Mouse (Mus musculus): ENCODE measurements around the gene Bet1. TPM values are rescaled to one million over a fixed set of nuclear protein-coding genes. Genes with fewer than 3 reads are reported as not detected.

Gene Bet1
- polyA plus RNA-seq (2016; fragmentation: Nextera tagmentation; extraction: Ambion mirVana), result 45.1 and 54.6 TPM in 2 replicates

- WGBS, result 1% methylated on average over 24 of the region's 24 CpGs
- H3K9me3 ChIP-seq, result no peaks in the 10 kb centered on the region
- H3K36me3 ChIP-seq, result no peaks in the 10 kb centered on the region
- H3K4me1 ChIP-seq, result no peaks in the 10 kb centered on the region
- peak within 1 kb of the TSS; percentile 56 for H3K4me2 ChIP-seq (replicated peaks)
- peak within 1 kb of the TSS; percentile 64 for H3K9ac ChIP-seq
- peak within 1 kb of the TSS; percentile 73 for H3K4me3 ChIP-seq
- no peaks in the 10 kb centered on the region for H3K27me3 ChIP-seq (replicated peaks)
- ATAC-seq (ENCODE audit: low FRiP score, low read depth), result peak; percentile 100
- H3K27ac ChIP-seq, result no peak within 1 kb of the TSS
Measured at GRCm38 (mm10) chr6:4086663-4087454, at the start of gene Bet1. Bet1 (minus strand) TSS chr6:4086972.

- no peak overlapping the region for H3K27ac ChIP-seq
- no peak overlapping the region for H3K4me3 ChIP-seq
- no peaks in the 10 kb centered on the region for H3K27me3 ChIP-seq (replicated peaks)
- no peaks in the 10 kb centered on the region for H3K9me3 ChIP-seq
- H3K4me2 ChIP-seq (replicated peaks), result no peak overlapping the region
- 74% methylated on average over 7 of the region's 7 CpGs for whole genome bisulfite sequencing
- no peak overlapping the region for H3K9ac ChIP-seq
- no peaks in the 10 kb centered on the region for H3K4me1 ChIP-seq
- H3K36me3 ChIP-seq, result no peaks in the 10 kb centered on the region
- ATAC-seq (ENCODE audit: low FRiP score, low read depth), result no peak
Measured at GRCm38 (mm10) chr6:4132239-4132638, 45.5 kb upstream of the Bet1 start.

- Histone ChIP-seq H3K4me3 (no peak overlapping the region), H3K4me1 (no peaks in the 10 kb centered on the region), H3K9ac (no peak overlapping the region), H3K36me3 (no peaks in the 10 kb centered on the region), H3K9me3 (no peaks in the 10 kb centered on the region), H3K27me3 (replicated peaks) (no peaks in the 10 kb centered on the region), H3K4me2 (replicated peaks) (no peak overlapping the region), H3K27ac (no peak overlapping the region)
- 71% methylated on average over 2 of the region's 2 CpGs for WGBS
- no peak for ATAC-seq (ENCODE audit: low FRiP score, low read depth)
Measured at GRCm38 (mm10) chr6:4131149-4131548, 44.4 kb upstream of the Bet1 start.

GRCm38 (mm10) chr6:4118611-4119010 is 31.8 kb upstream of the Bet1 start:
- Histone ChIP-seq H3K27me3 (replicated peaks) (no peaks in the 10 kb centered on the region), H3K27ac (no peak overlapping the region), H3K36me3 (no peaks in the 10 kb centered on the region), H3K4me2 (replicated peaks) (no peak overlapping the region), H3K4me1 (no peaks in the 10 kb centered on the region), H3K4me3 (no peak overlapping the region), H3K9ac (no peak overlapping the region), H3K9me3 (no peaks in the 10 kb centered on the region)
- ATAC-seq (ENCODE audit: low FRiP score, low read depth), result no peak
- WGBS, result 78% methylated on average over 1 of the region's 1 CpGs

GRCm38 (mm10) chr6:4090423-4090822 is 3.7 kb upstream of the Bet1 start:
- ATAC-seq (ENCODE audit: low FRiP score, low read depth), result no peak
- no peaks in the 10 kb centered on the region for H3K4me1 ChIP-seq
- no peak overlapping the region for H3K4me2 ChIP-seq (replicated peaks)
- no peak overlapping the region for H3K4me3 ChIP-seq
- no peak overlapping the region for H3K9ac ChIP-seq
- 83% methylated on average over 2 of the region's 2 CpGs for WGBS
- H3K27me3 ChIP-seq (replicated peaks), result no peaks in the 10 kb centered on the region
- H3K9me3 ChIP-seq, result no peaks in the 10 kb centered on the region
- H3K36me3 ChIP-seq, result no peaks in the 10 kb centered on the region
- no peak overlapping the region for H3K27ac ChIP-seq

GRCm38 (mm10) chr6:4072281-4072680 is 14.5 kb downstream of the Bet1 start:
- Histone ChIP-seq H3K4me2 (replicated peaks) (no peak overlapping the region), H3K9ac (no peak overlapping the region), H3K4me1 (no peaks in the 10 kb centered on the region), H3K4me3 (no peak overlapping the region), H3K27me3 (replicated peaks) (no peaks in the 10 kb centered on the region), H3K9me3 (no peaks in the 10 kb centered on the region), H3K36me3 (no peaks in the 10 kb centered on the region), H3K27ac (no peak overlapping the region)
- ATAC-seq (ENCODE audit: low FRiP score, low read depth), result no peak
- 87% methylated on average over 6 of the region's 6 CpGs for WGBS

- no peak overlapping the region for H3K9ac ChIP-seq
Measured at GRCm38 (mm10) chr6:4069714-4070113, 17.1 kb downstream of the Bet1 start.

GRCm38 (mm10) chr6:4054387-4054786 is 32.4 kb downstream of the Bet1 start:
- Histone ChIP-seq H3K4me3 (no peak overlapping the region), H3K9me3 (no peaks in the 10 kb centered on the region), H3K4me2 (replicated peaks) (no peak overlapping the region), H3K27me3 (replicated peaks) (no peaks in the 10 kb centered on the region), H3K27ac (no peak overlapping the region), H3K9ac (no peak overlapping the region), H3K4me1 (no peaks in the 10 kb centered on the region), H3K36me3 (no peaks in the 10 kb centered on the region)
- 89% methylated on average over 4 of the region's 4 CpGs for WGBS
- ATAC-seq (ENCODE audit: low FRiP score, low read depth), result no peak

More at GRCm38 (mm10) chr6:4069714-4070113, 17.1 kb downstream of the Bet1 start:
- Histone ChIP-seq H3K36me3 (no peaks in the 10 kb centered on the region), H3K4me1 (no peaks in the 10 kb centered on the region), H3K9me3 (no peaks in the 10 kb centered on the region), H3K4me2 (replicated peaks) (no peak overlapping the region), H3K27me3 (replicated peaks) (no peaks in the 10 kb centered on the region), H3K27ac (no peak overlapping the region), H3K4me3 (no peak overlapping the region)
- no peak for ATAC-seq (ENCODE audit: low FRiP score, low read depth)

- Histone ChIP-seq H3K27me3 (replicated peaks) (no peaks in the 10 kb centered on the region), H3K27ac (no peak overlapping the region), H3K4me2 (replicated peaks) (no peak overlapping the region), H3K4me3 (no peak overlapping the region), H3K36me3 (no peaks in the 10 kb centered on the region), H3K9ac (no peak overlapping the region), H3K4me1 (no peaks in the 10 kb centered on the region), H3K9me3 (no peaks in the 10 kb centered on the region)
- ATAC-seq (ENCODE audit: low FRiP score, low read depth), result no peak
- WGBS, result 57% methylated on average over 1 of the region's 1 CpGs
Measured at GRCm38 (mm10) chr6:4052843-4053242, 33.9 kb downstream of the Bet1 start.

- no peak for ATAC-seq (ENCODE audit: low FRiP score, low read depth)
- Histone ChIP-seq H3K36me3 (no peaks in the 10 kb centered on the region), H3K9ac (no peak overlapping the region), H3K4me2 (replicated peaks) (no peak overlapping the region), H3K9me3 (no peaks in the 10 kb centered on the region), H3K27ac (no peak overlapping the region), H3K4me3 (no peak overlapping the region), H3K4me1 (no peaks in the 10 kb centered on the region), H3K27me3 (replicated peaks) (no peaks in the 10 kb centered on the region)
- 96% methylated on average over 1 of the region's 1 CpGs for WGBS
Measured at GRCm38 (mm10) chr6:4047200-4047599, 39.6 kb downstream of the Bet1 start.

GRCm38 (mm10) chr6:4041821-4042220 is 45.0 kb downstream of the Bet1 start:
- ATAC-seq (ENCODE audit: low FRiP score, low read depth), result no peak

GRCm38 (mm10) chr6:4030956-4031355 is 55.8 kb downstream of the Bet1 start:
- H3K9me3 ChIP-seq, result no peaks in the 10 kb centered on the region
- no peaks in the 10 kb centered on the region for H3K27me3 ChIP-seq (replicated peaks)
- no peaks in the 10 kb centered on the region for H3K36me3 ChIP-seq
- no peaks in the 10 kb centered on the region for H3K4me1 ChIP-seq
- no peak for ATAC-seq (ENCODE audit: low FRiP score, low read depth)
- H3K9ac ChIP-seq, result no peak overlapping the region
- no peak overlapping the region for H3K4me3 ChIP-seq
- WGBS, result 83% methylated on average over 3 of the region's 3 CpGs
- no peak overlapping the region for H3K27ac ChIP-seq
- H3K4me2 ChIP-seq (replicated peaks), result no peak overlapping the region

More at GRCm38 (mm10) chr6:4041821-4042220, 45.0 kb downstream of the Bet1 start:
- Histone ChIP-seq H3K27ac (no peak overlapping the region), H3K4me2 (replicated peaks) (no peak overlapping the region), H3K4me1 (no peaks in the 10 kb centered on the region), H3K36me3 (no peaks in the 10 kb centered on the region), H3K9ac (no peak overlapping the region), H3K9me3 (no peaks in the 10 kb centered on the region), H3K27me3 (replicated peaks) (no peaks in the 10 kb centered on the region), H3K4me3 (no peak overlapping the region)
- 83% methylated on average over 1 of the region's 1 CpGs for WGBS
